Mouse (Mus musculus) CD4-positive, CD25-positive, alpha-beta regulatory T cell, adult 2 months (primary cell): ENCODE measurements at regions not wholly inside any gene's neighbourhood (a gene's known extent, or its start where the extent isn't known, plus 50 kb on each side); places are given as distances from the start of the nearest gene placed in this dataset.

Experiments used
- DNase-seq: peaks from one replicate; pipeline ENCODE4 v3.0.0-alpha.2; 2012; ENCODE audit warnings: low read depth, low spot score

GRCm38 (mm10) chr11:31746939-31747338 lies 75.3 kb upstream of the Bod1 start:
- DNase-seq, result no peak

- no peak for DNase-seq
Measured at GRCm38 (mm10) chr11:31748275-31748815, 76.7 kb upstream of the Bod1 start.

- DNase-seq, result no peak
Measured at GRCm38 (mm10) chr11:31751274-31751673, 79.6 kb upstream of the Bod1 start.

- DNase-seq, result no peak
Measured at GRCm38 (mm10) chr11:31753211-31753610, 81.5 kb upstream of the Bod1 start.

- no peak for DNase-seq
Measured at GRCm38 (mm10) chr11:31753711-31754161, 82.1 kb upstream of the Bod1 start.

- DNase-seq, result no peak
Measured at GRCm38 (mm10) chr11:31754416-31754815, 82.7 kb upstream of the Bod1 start.

GRCm38 (mm10) chr11:31755858-31756257 lies 84.2 kb upstream of the Bod1 start:
- DNase-seq, result no peak

GRCm38 (mm10) chr11:31756355-31757145 lies 84.9 kb upstream of the Bod1 start:
- DNase-seq, result no peak

- peak; percentile 89 for DNase-seq
Measured at GRCm38 (mm10) chr11:31759868-31760765, 88.4 kb upstream of the Bod1 start.

- no peak for DNase-seq
Measured at GRCm38 (mm10) chr11:31763856-31764255, 92.2 kb upstream of the Bod1 start.

GRCm38 (mm10) chr11:31766296-31766695 lies 94.6 kb upstream of the Bod1 start:
- no peak for DNase-seq

- no peak for DNase-seq
Measured at GRCm38 (mm10) chr11:31767727-31768495, 96.2 kb upstream of the Bod1 start.

- DNase-seq, result no peak
Measured at GRCm38 (mm10) chr11:31769804-31770654, 98.3 kb upstream of the Bod1 start.

GRCm38 (mm10) chr11:31770881-31771280 lies 99.2 kb upstream of the Bod1 start:
- DNase-seq, result peak; percentile 13

- DNase-seq, result no peak
Measured at GRCm38 (mm10) chr11:31771491-31772439, 100.1 kb upstream of the Bod1 start.

- no peak for DNase-seq
Measured at GRCm38 (mm10) chr11:31777531-31777930, 94.5 kb upstream of the Cpeb4 start.

- DNase-seq, result no peak
Measured at GRCm38 (mm10) chr11:31778766-31779165, 93.2 kb upstream of the Cpeb4 start.

- DNase-seq, result no peak
Measured at GRCm38 (mm10) chr11:31779267-31779666, 92.7 kb upstream of the Cpeb4 start.

- DNase-seq, result no peak
Measured at GRCm38 (mm10) chr11:31780969-31781368, 91.0 kb upstream of the Cpeb4 start.
